Mouse (Mus musculus): ENCODE measurements around the gene Tmem210.
A peak's percentile ranks its signal among the peaks of the same experiment; 100 is the strongest.

Tmem210 gene

DNA sequence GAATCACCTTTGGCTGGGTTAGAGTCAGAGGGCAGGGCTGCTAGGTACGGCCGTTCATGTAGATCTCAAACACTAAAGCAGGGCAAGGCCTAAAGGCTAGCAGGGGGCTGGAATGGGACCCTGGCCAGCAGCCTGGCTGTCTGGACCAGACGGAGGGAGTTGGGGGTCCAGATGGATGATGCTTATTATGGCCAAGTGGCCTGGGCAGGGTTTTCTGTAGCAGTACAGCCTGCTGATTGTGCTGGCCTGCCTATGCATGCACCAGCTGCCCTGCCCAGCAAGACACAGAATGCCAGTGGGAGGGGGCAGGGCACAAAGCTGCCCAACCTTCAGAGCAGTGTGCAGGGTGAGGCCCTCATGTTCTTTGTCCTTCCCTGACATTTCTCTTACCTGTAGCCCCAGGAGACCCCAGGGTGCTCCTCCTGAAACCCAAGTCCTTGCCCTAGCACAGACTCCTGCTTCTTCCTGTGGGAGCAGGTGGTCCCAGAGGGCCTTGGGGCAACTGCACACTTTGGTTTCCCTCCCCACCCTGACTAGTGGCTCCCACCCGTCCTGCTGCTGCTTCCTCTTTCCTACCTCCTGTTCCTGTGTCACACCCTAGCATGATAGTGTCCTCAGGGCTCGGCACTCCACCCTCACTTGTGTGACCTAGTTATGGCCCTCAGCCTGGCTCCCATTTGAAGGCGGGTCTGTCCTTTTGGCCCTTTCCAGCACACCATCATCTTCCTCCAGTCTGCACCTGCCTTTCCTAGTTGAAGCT lies 21.9 kb upstream of the Tmem210 start:
- DNase-seq (ENCODE audit: low read depth) = no peak

DNA sequence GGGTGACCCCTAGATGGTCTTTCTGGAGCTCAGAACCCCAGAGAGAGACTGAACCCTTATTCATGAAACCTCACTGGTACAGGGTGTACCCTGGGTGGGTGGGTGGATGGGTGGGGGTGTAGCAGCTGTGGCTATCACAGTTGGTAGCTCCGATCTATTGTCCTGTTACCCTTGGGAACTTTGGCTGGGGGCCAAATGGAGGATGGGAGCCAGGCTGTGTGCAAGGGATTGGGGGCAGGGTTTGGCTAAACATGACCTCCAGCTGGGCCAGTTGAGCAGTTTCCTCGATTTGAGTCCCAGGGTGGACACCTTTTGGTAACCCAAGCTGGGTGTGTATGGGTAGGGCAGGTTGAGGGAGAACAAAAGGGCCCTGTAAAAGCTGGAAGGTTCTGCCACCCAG lies 21.2 kb upstream of the Tmem210 start:
- no peak for DNase-seq (ENCODE audit: low read depth)

DNA sequence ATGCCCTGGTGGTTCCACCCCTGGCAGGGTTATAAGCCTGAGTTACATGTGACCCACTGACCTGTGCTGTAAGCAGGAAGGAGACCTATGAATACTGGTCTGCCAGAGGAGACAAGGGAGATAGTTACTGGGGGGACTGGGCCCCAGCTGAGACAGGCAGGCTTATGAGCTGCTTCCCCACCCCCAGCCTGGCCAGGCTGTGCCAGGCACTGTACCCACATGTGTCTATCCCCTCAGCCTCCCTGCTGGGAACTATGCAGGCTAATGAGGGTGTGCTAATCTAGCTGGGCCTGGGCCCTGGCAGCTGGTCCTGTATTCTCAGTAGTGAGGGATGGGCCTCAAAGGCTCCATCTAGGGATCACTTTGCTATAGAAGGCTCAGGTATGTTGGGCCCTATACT lies 20.7 kb upstream of the Tmem210 start:
- DNase-seq (ENCODE audit: low read depth) = no peak

DNA sequence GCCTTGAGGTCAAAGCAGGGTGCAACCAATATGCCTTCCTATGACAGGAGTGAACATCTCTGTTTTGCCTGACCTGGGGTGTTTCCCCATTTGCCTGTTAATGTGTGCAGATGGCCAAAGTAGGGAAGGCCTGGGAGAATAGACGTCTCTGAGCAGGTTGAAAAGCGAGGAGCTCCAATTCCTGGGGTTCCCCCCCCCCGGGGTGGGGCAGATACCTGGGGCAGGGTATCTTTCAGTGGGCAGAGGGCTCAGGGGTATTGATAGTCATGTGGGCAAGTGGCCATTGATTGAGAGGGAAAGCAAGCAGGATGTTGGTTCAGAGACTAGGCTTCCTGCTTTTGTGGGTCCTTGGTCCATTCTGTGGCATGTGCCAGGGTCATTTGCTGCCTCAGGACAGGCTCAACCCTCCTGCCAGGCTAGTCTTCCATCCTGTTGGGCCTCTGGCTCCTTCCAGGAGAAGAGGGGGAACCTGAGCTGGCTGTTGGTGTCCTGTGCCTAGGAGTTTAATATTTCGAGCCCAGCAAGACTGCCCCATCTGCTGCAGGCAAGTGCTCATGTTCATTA lies 20.1 kb upstream of the Tmem210 start:
- DNase-seq (ENCODE audit: low read depth) = no peak

DNA sequence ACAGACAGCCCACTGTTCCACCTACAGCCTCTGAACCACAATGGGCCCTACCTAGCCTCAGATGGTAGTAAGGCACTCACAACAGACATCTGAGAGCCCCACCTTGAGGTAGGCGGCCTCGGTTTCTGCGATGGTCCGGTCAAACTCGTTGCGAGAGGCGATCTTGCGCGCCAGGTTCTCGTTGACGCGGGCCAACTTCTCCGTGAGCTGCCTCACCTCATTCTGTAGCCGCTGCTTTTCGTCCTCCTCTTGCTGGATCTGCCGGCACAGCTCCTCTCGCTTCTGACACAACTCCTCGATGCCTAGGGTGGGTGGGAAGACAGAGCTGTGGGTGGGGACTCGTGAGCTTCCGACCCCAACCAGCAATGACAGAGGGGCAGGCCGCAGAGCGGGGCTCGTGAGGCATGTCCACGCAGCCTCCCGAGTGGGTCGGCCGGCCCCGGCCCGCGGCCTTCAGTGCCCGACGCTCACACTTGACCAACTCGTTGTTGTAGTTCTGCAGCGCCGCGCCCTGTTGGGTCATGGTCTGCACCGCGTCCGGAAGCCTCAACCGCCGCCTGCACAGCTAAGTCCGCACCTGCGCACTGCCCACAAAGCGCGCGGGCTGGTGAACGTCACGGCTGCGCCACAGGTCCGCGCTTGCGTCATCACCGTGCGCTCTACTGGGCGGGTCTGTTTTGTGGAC lies 16.0 kb upstream of the Tmem210 start, which contains the start of the genes Ssna1 and Anapc2:
Gene Ssna1, minus strand, starts transcription at position 612 of the 685 bp plus-strand sequence.
Gene Anapc2, plus strand, starts transcription at position 652 of the 685 bp plus-strand sequence.
- peak; percentile 96 for DNase-seq (ENCODE audit: low read depth)

DNA sequence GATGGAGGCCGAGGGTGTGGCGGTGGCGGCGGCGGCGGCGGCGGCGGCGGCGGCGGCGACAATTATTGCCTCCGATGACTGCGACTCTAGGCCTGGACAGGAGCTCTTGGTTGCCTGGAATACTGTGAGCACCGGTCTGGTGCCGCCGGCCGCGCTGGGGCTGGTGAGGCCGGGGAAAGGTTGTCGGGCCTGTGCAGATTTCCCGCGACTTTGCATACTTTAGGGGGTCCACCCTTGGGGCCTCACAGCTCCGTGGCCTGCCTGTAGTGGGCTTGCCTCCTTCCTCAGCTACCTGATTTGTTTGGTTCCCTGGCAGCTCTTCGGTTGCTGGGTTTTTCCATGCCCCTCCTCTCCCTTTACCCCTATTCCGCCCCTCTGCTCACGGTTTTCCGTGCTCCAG lies 15.4 kb upstream of the Tmem210 start:
- no peak for DNase-seq (ENCODE audit: low read depth)

DNA sequence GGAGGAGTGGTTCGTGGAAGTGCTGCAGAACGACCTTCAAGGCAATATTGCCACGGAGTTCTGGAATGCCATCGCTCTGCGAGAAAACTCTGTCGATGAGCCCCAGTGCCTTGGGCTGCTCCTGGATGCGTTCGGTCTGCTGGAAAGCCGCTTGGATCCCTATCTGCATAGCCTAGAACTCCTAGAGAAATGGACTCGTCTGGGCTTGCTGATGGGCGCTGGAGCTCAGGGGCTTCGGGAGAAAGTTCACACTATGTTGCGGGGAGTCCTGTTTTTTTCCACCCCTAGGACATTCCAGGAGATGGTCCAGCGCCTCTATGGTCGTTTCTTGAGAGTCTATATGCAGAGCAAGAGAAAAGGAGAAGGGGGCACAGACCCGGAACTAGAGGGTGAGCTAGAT lies 14.9 kb upstream of the Tmem210 start:
- no peak for DNase-seq (ENCODE audit: low read depth)

DNA sequence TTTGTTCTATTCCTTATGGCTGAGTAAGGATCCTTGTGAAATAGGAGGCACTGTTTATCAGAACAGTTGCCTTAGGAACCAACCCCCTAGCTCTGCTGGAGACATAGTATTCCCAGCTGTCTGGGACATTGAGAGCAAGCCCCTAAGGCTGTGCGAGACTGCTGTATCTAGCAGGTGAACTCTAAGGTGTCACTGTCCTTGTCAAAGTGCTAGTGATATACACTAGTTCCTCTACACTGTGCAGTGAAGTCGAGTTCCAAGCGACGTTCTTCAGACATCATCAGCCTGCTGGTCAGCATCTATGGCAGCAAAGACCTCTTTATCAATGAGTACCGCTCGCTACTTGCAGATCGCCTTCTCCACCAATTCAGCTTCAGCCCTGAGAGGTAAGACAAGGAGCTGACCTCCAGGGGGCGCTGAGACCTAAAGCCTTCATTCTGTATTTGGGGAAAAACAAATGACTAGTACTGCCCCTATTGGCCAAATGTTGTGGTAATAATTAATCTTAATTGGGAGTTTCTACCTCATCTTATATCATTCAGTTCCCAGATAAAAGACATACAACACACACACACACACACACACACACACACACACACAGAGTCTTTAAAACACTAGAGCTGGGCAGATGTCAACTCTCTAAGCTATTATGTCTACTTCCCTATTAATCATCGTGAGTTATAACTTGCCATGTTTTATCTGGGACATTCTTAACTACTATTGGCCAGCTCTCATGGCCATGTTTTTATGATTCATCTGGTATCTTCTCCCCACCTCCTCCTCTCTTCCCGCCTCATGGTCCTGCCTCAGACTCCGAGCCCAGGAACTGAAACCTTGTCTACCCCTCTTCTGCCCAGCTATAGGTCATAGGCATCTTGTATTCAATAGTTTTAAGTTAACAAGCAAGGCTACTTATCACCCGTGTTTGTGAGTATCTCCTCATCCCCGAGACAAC lies 8.7 kb upstream of the Tmem210 start:
- peak; percentile 94 for DNase-seq (ENCODE audit: low read depth)

DNA sequence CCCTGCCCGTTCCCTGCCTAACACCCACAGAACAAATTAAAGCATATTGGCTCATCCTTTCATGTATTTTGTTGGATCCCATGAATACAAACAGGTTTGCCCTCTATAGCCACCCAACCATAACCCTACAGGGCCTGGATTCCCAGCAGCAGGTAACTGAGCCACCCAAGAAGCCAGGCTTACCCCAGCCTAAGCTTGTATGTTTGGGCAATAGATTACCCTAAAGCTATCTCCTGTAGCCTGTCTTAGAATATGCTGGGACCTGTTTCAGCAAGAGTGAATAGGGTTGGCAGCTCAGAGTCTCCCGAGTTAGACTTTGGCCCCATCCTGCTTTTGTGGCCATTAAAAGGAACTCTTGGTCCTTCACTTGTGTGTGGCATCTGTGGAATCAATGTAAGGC lies 2.4 kb upstream of the Tmem210 start:
- no peak for DNase-seq (ENCODE audit: low read depth)

DNA sequence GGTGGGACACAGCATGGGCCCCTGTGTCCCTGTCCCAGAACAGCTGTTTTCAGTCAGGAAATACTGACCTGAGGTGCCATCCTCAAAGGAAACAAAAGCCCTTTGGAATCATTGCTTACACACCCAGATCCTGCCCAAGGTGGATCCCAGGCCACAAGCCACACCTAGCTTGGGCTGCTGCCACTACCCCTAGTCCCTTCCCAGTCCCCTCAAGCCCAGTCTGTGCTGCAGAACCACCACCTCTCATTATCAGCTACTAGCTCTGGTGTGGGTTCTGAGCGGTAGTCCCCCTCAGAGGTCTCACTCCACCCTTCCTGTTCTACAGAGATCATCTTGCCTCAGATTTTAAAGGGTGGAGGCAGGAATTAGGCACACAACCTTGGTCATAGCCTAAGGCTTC lies 1.6 kb upstream of the Tmem210 start:
- DNase-seq (ENCODE audit: low read depth) = no peak

DNA sequence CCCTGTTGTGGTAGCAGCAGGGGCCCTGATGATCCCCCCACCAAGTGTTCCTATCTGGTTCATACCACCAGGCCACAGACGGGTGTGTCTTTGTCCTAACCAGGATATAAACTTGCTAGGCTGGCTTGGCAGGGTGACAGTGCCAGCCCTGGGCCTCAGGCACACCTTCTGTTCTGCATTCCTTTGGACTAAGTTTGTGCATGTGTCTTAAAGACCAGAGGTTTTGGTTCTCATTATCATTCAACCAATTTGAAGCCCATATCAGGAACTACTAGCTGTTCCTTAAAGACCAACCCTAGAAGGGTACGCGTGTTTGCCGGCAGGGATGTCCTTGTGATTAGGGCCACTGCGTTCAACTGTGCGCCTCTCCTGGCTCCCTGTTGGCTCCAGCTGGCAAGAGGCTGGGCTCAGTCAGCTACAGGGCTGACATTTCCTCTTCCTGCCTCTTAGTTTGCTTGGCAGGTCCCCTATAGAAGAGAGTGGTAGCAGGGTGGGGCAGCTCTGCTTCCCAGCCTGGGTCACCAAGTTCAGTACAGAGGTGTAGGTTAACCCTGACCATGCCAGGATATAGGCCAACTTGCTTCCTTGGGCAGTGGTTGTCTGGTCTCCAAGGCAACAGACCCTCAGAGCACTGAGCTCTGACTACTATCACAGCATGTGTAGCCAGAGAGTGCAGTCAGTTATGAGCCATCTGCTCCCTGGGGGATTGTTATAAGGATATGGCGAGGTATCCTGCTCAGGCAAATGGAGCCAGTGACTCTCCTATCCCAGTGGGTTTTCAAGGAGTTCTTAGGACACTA lies 908 bp upstream of the Tmem210 start:
- no peak for DNase-seq (ENCODE audit: low read depth)

DNA sequence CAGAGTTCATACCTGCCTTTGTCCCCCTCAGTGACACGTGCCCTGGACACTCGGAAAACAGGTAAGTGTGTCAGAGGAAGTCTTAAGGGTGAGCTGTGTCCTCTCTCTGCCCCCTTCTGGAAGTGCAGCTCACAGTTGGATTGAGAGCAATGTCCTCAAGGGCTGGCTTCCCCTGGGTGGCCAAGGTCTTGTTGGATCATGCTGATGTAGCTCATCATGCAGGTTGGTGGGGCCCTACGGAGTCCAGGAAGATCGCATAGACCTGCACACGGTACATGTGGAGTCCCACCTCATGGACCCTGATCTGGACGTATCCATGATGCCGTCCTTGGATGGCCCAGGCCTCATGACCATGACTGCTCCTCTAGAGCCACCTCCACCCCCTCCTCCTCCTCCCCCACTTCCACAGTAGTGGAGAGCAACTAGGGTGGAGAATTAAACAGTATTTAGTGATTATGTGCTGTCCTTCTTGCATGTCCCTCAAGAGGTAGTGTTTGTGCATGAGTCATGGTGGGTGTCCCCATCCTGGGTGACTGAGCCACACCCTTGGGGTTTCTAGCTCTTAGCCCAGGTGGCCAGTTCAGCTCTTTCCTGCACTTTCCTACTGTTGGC lies 895 bp downstream of the Tmem210 start:
- DNase-seq (ENCODE audit: low read depth) = no peak

DNA sequence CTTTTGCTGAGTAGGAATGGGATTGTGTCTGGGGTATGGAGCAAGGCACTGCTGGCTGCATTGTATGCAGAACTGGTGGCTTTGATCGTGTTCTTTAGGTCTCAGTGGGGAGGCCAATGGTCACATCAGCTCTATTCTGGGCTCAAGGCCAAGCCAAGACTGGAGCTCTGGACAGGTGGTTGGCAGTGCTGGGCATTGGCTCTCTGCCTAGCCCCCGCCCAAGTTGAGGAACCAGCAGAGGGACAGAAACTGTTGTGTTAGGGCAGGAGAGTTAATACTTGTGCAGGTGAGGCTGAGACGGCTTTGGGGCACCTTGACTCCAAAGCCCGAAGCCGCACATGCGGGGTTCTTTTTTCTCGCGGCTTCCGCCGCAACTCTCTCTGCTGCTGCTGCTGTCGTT lies 1.7 kb downstream of the Tmem210 start, which contains the start of gene Lrrc26:
Gene Lrrc26, plus strand, starts transcription at position 265 of the 400 bp plus-strand sequence.
- DNase-seq (ENCODE audit: low read depth) = no peak

DNA sequence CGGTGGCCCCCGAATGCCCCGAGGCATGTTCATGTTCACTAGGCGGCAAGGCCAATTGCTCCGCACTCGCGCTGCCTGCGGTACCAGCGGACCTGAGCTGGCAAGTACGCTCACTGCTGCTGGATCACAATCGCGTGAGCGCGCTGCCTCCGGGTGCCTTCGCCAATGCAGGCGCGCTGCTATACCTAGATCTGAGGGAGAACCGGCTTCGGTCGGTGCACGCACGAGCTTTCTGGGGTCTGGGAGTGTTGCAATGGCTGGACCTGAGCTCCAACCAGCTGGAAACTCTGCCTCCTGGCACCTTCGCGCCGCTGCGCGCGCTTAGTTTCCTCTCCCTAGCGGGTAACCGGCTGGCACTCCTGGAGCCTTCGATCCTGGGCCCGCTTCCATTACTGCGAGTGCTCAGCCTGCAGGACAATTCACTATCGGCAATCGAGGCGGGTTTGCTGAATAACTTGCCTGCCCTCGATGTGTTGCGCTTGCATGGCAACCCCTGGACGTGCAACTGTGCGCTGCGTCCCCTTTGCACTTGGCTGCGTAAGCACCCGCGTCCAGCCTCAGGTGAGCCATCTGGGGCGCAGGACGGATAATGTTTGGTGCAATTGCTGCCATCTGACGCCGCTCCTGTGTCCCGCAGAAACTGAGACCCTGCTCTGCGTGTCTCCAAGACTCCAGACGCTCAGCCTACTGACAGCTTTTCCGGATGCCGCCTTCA lies 2.3 kb downstream of the Tmem210 start:
- DNase-seq (ENCODE audit: low read depth) = no peak

DNA sequence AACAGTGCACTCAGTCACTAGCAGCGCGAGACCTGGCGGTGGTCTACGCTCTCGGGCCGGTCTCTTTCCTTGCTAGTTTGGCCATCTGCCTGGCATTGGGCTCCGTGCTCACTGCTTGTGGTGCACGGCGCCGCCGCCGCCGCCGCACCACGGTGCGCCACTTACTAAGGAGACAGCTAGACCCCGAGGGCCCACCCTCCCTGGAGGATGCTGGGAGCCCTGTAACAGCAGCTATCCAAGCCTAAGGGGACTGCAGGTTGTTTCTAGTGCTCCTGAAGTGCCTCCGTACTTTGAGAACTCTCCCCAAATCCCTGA lies 2.8 kb downstream of the Tmem210 start:
- DNase-seq (ENCODE audit: low read depth) = no peak

DNA sequence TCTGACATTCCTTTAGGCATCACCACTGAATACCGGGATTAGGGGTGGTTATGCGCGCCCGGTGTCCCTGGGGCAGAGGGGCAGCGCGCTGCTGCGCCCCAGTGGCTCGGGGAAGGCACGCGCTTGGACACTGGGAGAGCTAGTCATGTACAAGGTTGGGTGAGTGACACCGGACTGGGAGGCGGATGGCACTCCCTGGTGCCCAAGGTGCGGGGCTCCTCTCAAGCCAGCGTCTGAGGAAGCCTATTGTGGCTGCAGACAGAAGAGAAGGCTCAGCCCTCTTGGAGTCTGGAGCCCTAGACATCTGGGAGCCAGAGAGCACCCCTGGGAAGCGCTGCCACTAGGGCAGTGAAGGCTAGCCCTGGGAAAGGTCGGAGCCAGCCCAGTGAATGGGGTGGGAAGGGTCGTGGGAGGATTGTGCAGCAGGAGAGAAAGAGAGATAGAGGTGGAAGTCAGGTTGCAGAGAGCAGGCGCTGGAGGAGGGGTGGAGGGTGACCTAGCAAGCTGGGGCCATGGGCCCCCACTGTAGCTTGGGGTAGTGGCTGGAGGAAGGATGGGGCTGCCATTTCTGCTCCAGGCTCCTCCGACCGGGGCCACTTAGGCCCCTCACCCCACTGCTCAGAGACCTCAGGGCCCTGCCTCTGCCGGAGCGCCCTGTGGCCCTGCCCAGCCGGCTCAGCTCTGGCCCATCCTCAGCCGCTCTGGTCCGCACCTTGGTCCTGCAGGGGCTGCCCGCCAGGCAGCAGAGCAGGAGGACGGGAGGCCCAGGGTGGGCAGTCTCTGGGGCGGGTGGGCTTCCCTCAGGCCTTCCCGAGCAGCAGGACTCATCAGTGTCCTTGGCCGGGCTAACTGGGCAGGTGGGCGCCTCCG lies 3.5 kb downstream of the Tmem210 start:
- DNase-seq (ENCODE audit: low read depth) = no peak

DNA sequence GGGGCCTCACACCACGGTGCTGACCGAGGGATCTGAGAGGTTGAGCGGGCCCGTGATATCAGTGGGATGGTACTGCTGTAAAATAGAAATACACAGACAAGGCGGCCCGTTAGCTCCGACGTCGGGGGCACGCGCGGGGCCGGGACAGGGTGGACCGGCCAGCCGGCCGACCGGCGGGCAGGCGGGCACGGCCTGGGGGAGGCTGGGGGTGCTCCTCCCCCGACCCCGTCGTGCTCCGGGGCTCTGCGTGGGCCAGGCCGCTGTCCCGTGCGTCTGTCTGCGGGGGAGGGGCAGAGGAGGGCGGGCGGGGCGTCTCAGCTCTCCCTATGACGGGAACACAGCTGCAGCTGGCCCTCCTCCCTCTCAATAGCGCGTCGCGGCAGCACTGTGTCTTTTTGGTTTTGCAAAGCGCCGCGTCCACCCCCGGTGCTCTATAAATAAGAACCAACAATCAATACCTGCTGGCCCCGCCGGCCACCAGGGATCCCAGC lies 4.2 kb downstream of the Tmem210 start:
- DNase-seq (ENCODE audit: low read depth) = no peak

DNA sequence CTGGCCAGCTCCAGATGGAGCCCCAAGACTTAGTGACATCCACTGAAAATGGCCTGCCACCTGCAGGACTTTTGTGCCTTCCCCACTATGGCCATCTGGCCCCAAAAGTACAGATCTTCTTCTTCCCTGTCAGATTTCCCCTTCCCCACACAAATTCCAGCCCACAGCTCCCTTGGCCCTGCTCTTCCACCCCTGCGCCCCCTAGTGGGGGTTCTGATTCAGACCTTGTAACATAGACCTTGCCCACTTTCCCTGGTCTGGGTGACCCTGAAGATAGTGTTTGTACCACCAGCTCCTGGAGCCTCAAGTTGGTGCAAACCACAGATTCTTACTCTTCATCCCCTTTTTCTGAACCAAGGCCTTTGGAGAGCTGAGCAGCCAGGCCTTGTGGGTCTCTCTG lies 4.9 kb downstream of the Tmem210 start:
- DNase-seq (ENCODE audit: low read depth) = peak; percentile 51

DNA sequence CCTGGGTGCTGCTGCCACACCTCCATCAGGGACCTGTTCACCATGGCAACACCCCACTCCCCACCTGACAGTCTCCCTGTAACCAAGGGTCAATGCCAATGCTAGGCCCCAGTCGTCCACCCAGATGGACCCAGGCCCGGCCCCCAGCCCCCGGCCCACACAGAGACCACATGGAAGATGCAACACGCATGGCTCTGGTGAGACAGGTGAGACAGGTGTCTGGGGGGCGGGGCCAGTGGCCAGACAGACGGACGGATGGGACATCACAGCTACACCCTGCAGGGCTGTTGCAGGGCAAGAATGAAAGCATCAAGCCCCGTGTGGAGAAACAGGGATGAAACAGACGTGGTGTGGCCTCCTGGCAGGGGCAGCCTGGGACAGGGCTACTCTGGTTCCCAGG lies 5.8 kb downstream of the Tmem210 start:
- DNase-seq (ENCODE audit: low read depth) = no peak

All from c-Kit-positive CD71-positive TER-119-negative erythroid progenitor cells, embryonic 14.5 days (primary cell).